Mouse (Mus musculus): ENCODE data around the gene Gnai2. TPM values are rescaled to one million over a fixed set of nuclear protein-coding genes. Genes with fewer than 3 reads are reported as not detected.

The Gnai2 gene
- polyA plus RNA-seq, 1 experiment from 2014 or later = 443 TPM

DNA sequence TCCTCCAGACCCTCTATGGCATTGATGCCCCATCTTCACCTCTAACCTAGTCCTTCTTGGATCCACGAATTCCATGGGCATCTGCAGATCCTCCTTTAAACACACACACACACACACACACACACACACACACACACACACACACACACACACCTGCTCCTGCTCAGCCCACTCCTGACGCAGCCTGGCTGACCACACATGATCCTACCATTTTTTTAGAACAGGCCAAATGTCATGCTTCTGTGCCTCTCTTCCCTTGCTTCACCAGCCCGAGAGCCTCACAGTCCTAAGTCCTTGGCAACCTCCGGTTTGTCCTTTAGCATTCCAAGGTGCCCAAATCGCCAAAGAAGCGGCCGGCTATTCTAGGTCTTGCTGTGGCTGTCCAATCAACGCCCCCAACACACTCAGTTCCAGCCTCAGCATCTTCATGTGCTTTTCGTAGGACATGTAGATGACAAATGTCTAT is 34.3 kb upstream of the Gnai2 start, which contains the start of gene Slc38a3:
Gene Slc38a3 (minus strand): TSS at position 51 of the 466 bp plus-strand sequence.
- Histone ChIP-seq H3K27me3 (peaks cover 29% of the 10 kb centered on the region), H3K27ac (no peak within 1 kb of the TSS), H3K4me1 (peaks cover 27% of the 10 kb centered on the region), H3K9me3 (no peaks in the 10 kb centered on the region), H3K9ac (no peak within 1 kb of the TSS), H3K4me3 (no peak within 1 kb of the TSS), H3K4me2 (replicated peaks) (no peak within 1 kb of the TSS), H3K36me3 (no peaks in the 10 kb centered on the region)
- WGBS = 90% methylated on average over 9 of the region's 9 CpGs
- no peak for ATAC-seq (ENCODE audit: insufficient number of reproducible peaks, insufficient read depth, low FRiP score, low TSS enrichment)

DNA sequence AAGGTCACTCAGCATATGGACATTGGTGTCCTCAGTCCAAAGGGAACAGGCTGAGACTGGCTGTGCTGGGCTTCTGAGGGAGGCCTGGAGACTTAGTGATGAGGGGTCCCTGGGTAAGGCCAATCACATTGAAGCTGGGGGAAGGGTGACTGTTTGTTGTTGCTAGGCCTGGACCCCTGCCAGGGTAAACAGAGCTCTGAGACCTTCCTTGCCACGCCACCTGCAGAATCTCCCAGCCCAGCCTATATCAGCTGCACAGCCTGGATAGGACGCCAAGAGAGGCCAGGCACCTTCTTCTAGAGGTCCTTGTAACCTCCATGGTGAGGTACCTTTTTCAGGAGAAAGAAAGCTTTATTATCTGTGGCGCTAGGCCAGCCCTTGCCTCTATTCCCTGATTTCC is 33.7 kb upstream of the Gnai2 start:
- Histone ChIP-seq H3K4me3 (no peak overlapping the region), H3K4me1 (peaks cover 27% of the 10 kb centered on the region), H3K9ac (no peak overlapping the region), H3K27me3 (peaks cover 26% of the 10 kb centered on the region), H3K9me3 (no peaks in the 10 kb centered on the region), H3K27ac (no peak overlapping the region), H3K36me3 (no peaks in the 10 kb centered on the region), H3K4me2 (replicated peaks) (no peak overlapping the region)
- ATAC-seq (ENCODE audit: insufficient number of reproducible peaks, insufficient read depth, low FRiP score, low TSS enrichment) = no peak
- 70% methylated on average over 3 of the region's 3 CpGs for WGBS

DNA sequence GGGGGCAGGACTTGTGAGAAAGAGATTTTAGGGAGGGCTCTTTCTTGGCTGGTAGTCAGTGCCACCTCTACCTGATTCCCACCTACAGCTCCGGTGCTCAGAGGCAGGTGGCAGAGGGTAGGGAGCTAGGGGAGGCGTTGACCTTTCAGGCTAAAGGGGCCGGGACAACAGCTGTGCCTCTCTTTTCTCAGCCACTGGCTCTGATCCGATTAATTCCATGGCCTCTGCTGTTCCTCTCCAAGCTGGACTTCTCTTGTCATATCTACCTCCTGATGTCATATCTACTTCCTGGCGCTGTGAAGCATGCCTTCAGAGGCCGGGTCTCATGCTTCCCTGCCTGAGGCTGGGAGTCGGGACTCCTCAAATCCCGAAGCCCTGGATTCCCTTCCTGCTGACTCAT is 32.8 kb upstream of the Gnai2 start:
- Histone ChIP-seq H3K27me3 (peaks cover 26% of the 10 kb centered on the region), H3K4me3 (no peak overlapping the region), H3K36me3 (no peaks in the 10 kb centered on the region), H3K9me3 (no peaks in the 10 kb centered on the region), H3K27ac (no peak overlapping the region), H3K4me2 (replicated peaks) (peak overlapping the region; percentile 94), H3K9ac (no peak overlapping the region), H3K4me1 (peaks cover 36% of the 10 kb centered on the region)
- WGBS = 30% methylated on average over 8 of the region's 8 CpGs
- no peak for ATAC-seq (ENCODE audit: insufficient number of reproducible peaks, insufficient read depth, low FRiP score, low TSS enrichment)

DNA sequence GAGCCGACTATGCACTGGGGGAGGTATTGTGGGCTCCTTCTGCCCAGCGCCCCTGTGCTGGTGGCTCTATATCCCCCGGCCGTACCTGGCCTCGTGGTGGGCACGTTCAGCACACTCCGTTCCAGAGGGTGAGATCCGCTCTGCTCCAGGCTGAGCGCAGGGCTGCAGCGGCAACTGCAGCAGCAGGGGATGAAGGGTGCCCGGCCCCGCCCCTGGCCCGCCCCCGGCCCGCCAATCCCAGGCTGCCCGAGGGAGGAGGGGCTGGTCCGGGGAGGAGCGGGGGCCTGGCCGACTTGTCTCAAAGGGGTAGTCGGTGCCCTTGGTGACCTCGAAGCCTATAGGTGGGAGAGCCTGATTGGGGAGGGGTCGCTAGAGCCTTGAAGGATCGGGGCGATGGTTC is 32.1 kb upstream of the Gnai2 start:
- peak overlapping the region; percentile 94 for H3K4me2 ChIP-seq (replicated peaks)
- no peak overlapping the region for H3K27ac ChIP-seq
- H3K9me3 ChIP-seq = no peaks in the 10 kb centered on the region
- peak overlapping the region; percentile 59 for H3K9ac ChIP-seq
- peak overlapping the region; percentile 45 for H3K4me3 ChIP-seq
- no peaks in the 10 kb centered on the region for H3K36me3 ChIP-seq
- peaks cover 38% of the 10 kb centered on the region for H3K4me1 ChIP-seq
- WGBS = under 1% methylated on average over 24 of the region's 24 CpGs
- H3K27me3 ChIP-seq = peaks cover 26% of the 10 kb centered on the region
- peak; percentile 82 for ATAC-seq (ENCODE audit: insufficient number of reproducible peaks, insufficient read depth, low FRiP score, low TSS enrichment)

DNA sequence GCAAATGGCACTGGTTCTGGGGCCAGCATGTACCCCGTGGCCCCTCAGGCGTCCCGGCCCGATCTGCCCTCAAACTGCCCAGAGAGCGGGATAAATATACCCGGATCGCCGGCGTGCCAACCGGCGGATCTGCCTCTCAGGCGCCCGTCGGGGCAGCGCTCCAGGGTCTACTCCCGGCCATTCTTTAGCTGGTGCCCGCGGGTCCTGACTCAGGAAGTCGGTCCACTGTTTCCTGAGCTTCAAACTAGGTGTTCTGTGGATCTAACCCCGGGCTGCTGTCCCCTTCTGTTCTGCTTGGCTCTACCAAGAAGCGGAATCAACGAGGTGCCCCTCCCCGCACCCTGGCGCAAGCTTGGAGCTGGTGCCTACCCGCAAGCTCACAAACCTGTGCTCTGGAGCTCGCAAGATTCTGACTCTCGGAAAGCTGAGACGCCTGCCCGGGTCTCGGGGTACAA is 31.6 kb upstream of the Gnai2 start:
- WGBS = 1% methylated on average over 30 of the region's 30 CpGs
- Histone ChIP-seq H3K9ac (peak overlapping the region; percentile 59), H3K9me3 (no peaks in the 10 kb centered on the region), H3K27me3 (peaks cover 26% of the 10 kb centered on the region), H3K4me1 (peaks cover 38% of the 10 kb centered on the region), H3K4me3 (peak overlapping the region; percentile 45), H3K27ac (no peak overlapping the region), H3K36me3 (no peaks in the 10 kb centered on the region), H3K4me2 (replicated peaks) (peak overlapping the region; percentile 94)
- no peak for ATAC-seq (ENCODE audit: insufficient number of reproducible peaks, insufficient read depth, low FRiP score, low TSS enrichment)

DNA sequence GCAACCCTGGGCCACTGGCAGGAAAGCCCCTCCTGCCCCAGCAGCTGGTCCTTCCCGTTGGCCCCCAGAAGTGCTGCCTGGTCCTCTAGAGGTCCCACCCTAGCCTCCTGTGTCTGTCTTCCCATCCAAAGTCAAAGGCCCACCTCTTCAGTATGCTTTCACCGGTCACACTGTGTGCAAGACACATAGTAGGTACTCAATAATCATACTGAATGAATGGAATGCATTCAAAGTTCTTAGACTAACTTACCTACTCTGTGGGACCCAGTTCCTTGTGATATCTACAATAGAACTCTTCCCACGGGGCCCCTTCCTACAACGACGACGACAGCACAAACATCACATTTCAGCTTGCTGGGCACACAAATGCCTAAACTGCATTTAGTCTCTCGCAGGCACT is 30.1 kb upstream of the Gnai2 start:
- 83% methylated on average over 7 of the region's 7 CpGs for WGBS
- peaks cover 38% of the 10 kb centered on the region for H3K4me1 ChIP-seq
- peaks cover 26% of the 10 kb centered on the region for H3K27me3 ChIP-seq
- H3K4me2 ChIP-seq (replicated peaks) = no peak overlapping the region
- no peaks in the 10 kb centered on the region for H3K36me3 ChIP-seq
- H3K4me3 ChIP-seq = no peak overlapping the region
- no peak for ATAC-seq (ENCODE audit: insufficient number of reproducible peaks, insufficient read depth, low FRiP score, low TSS enrichment)
- H3K9me3 ChIP-seq = no peaks in the 10 kb centered on the region
- H3K27ac ChIP-seq = no peak overlapping the region
- H3K9ac ChIP-seq = no peak overlapping the region

DNA sequence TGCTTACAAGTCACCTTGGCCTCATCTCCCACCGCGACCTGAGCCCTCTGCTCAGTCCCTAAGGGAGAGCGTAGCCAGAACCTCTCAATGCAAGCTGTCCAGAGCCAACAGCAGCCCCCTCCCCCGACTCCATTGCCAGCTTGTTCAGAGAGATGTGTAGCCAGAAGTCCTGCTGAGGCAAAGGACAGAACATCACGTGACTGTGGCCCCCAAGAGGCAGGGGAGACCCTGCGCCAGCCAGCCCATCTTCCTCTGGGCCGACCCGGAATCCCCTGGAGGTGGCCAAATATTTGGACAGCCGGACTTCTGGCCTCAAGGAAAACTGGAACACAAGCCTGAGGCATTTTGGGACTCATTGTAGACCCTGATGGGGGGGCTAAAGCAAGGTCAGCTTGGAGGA is 28.4 kb upstream of the Gnai2 start:
- H3K27ac ChIP-seq = no peak overlapping the region
- H3K36me3 ChIP-seq = no peaks in the 10 kb centered on the region
- H3K4me3 ChIP-seq = no peak overlapping the region
- no peaks in the 10 kb centered on the region for H3K9me3 ChIP-seq
- WGBS = 52% methylated on average over 9 of the region's 9 CpGs
- ATAC-seq (ENCODE audit: insufficient number of reproducible peaks, insufficient read depth, low FRiP score, low TSS enrichment) = no peak
- H3K27me3 ChIP-seq = peaks cover 22% of the 10 kb centered on the region
- H3K4me1 ChIP-seq = peaks cover 38% of the 10 kb centered on the region
- no peak overlapping the region for H3K9ac ChIP-seq
- no peak overlapping the region; the same call in 1 of the 2 replicates for H3K4me2 ChIP-seq (replicated peaks)

DNA sequence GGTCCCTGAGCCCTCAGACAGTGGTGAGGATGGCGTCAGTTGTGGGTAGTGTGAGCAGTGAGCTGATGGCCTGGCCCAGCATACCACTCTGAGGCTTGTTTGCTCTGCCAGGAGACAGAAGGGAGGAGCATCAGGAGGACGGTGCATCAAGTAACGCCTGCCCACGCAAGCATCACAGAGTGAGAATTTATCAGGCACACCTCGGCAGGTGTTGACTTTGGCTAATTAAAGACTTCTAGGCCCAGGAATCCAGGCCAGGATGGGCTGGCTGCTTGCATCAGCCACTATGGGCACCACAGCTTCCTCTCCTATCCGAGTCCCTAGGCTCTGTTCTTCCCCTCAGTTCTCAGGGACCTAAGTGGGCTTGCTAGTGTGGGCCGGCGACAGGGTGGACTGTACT is 27.2 kb upstream of the Gnai2 start:
- Histone ChIP-seq H3K9ac (no peak overlapping the region), H3K4me2 (replicated peaks) (no peak overlapping the region), H3K27ac (no peak overlapping the region), H3K4me3 (no peak overlapping the region), H3K36me3 (no peaks in the 10 kb centered on the region), H3K9me3 (no peaks in the 10 kb centered on the region), H3K4me1 (peaks cover 29% of the 10 kb centered on the region), H3K27me3 (peaks cover 22% of the 10 kb centered on the region)
- no peak for ATAC-seq (ENCODE audit: insufficient number of reproducible peaks, insufficient read depth, low FRiP score, low TSS enrichment)
- 83% methylated on average over 8 of the region's 8 CpGs for WGBS

DNA sequence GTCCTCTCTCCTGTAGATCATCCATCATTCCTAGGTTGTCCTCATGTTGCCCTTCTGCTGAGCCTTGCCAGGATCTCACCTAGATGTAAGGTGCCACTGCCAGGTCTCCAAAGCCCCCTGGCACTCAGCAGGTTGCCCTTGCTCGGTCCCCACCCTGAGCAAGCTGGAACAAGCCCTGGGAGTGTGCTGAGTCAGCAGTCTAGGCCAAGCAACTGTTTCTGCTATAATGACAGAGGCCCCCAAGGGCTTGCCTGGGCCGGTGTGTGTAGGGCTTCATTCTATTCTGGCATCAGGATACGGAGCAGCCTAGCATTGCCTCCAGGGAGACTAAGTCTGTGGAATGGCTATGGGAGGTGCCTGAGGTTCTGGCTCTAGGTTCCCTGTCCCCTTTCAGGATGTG is 25.6 kb upstream of the Gnai2 start:
- Histone ChIP-seq H3K4me3 (no peak overlapping the region), H3K4me1 (peaks cover 14% of the 10 kb centered on the region; the same call in 1 of the 2 replicates), H3K4me2 (replicated peaks) (no peak overlapping the region), H3K27me3 (peaks cover 9% of the 10 kb centered on the region), H3K27ac (no peak overlapping the region), H3K9me3 (no peaks in the 10 kb centered on the region), H3K36me3 (no peaks in the 10 kb centered on the region), H3K9ac (no peak overlapping the region)
- 62% methylated on average over 3 of the region's 3 CpGs for WGBS
- no peak for ATAC-seq (ENCODE audit: insufficient number of reproducible peaks, insufficient read depth, low FRiP score, low TSS enrichment)

DNA sequence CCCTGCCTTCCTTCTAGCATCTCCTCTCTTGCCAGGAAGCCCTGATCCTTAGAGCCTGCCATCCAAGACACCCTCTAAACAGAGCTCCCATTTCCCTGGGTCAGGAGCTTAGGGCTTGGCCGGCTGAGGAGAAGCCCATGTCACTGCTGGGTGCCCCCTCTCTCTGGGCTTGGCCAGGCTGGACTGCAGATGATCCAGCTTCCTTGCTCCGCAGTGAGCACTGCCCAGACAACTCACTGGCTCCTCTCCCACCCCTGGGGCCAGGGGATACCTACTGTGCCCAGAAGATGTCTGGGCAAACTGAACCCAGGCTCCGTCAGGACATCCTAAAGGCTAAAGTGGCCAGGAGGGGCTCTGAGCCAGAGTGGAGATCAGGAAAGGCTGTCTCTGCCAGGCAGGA is 24.8 kb upstream of the Gnai2 start:
- Histone ChIP-seq H3K9ac (no peak overlapping the region), H3K4me3 (no peak overlapping the region), H3K27me3 (0 out of 2 replicates have a peak, but pooled peaks cover under 1% of the 10 kb centered on the region), H3K9me3 (no peaks in the 10 kb centered on the region), H3K4me2 (replicated peaks) (no peak overlapping the region), H3K4me1 (peaks cover 11% of the 10 kb centered on the region; the same call in 1 of the 2 replicates), H3K27ac (no peak overlapping the region), H3K36me3 (no peaks in the 10 kb centered on the region)
- no peak for ATAC-seq (ENCODE audit: insufficient number of reproducible peaks, insufficient read depth, low FRiP score, low TSS enrichment)
- 86% methylated on average over 3 of the region's 3 CpGs for WGBS

DNA sequence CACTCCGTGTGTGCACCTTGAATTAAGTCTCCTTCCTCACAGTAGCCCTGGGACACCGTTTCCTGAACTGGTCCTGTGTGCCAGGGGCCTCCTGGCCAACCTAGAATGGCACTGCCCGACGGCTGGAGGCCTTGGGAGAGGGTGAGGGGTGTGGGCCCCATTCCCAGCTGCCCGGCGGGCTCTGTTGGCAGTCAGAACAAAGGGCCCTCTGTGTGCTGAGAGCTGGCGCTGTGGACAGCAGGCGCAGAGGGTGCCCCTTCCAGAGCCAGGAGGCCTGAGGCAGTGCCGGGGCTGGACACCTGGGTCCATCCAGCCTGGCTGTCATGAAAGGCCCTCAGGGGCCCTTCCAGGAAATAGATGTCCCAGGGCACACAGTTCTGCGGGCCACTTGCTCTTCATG is 24.4 kb upstream of the Gnai2 start:
- no peaks in the 10 kb centered on the region for H3K27me3 ChIP-seq
- H3K9ac ChIP-seq = no peak overlapping the region
- no peaks in the 10 kb centered on the region for H3K36me3 ChIP-seq
- H3K4me3 ChIP-seq = no peak overlapping the region
- no peaks in the 10 kb centered on the region for H3K9me3 ChIP-seq
- ATAC-seq (ENCODE audit: insufficient number of reproducible peaks, insufficient read depth, low FRiP score, low TSS enrichment) = no peak
- WGBS = 75% methylated on average over 9 of the region's 10 CpGs
- peaks cover 11% of the 10 kb centered on the region; the same call in 1 of the 2 replicates for H3K4me1 ChIP-seq
- no peak overlapping the region for H3K4me2 ChIP-seq (replicated peaks)
- H3K27ac ChIP-seq = no peak overlapping the region

DNA sequence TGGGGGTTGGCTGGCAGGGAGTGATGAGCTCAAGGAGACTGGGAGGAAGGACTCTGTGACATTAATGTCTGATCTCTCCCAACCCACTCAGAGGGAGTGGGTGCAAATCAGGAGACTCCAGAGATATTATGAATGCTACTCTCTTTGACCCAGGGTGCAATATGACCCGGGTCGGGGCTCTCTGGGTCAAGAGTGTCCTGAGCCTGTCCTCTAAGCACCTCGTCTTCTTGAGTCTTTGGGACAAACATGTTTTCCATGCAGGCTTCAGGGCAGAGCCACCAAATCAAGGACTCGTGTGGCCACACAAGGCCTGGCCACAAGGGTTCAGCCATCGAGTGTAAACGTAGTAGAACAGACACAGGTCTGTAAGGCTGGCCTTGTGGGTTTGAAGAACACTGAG is 22.9 kb upstream of the Gnai2 start:
- Histone ChIP-seq H3K4me3 (no peak overlapping the region), H3K4me2 (replicated peaks) (no peak overlapping the region), H3K36me3 (no peaks in the 10 kb centered on the region), H3K4me1 (0 out of 2 replicates have a peak, but pooled peaks cover 3% of the 10 kb centered on the region), H3K27ac (no peak overlapping the region), H3K9ac (no peak overlapping the region), H3K27me3 (no peaks in the 10 kb centered on the region), H3K9me3 (no peaks in the 10 kb centered on the region)
- WGBS = 82% methylated on average over 6 of the region's 6 CpGs
- ATAC-seq (ENCODE audit: insufficient number of reproducible peaks, insufficient read depth, low FRiP score, low TSS enrichment) = no peak

Measured in embryonic facial prominence, embryonic 12.5 days (tissue).